Mouse (Mus musculus): ENCODE data around the gene 4930516K23Rik.

4930516K23Rik gene

DNA sequence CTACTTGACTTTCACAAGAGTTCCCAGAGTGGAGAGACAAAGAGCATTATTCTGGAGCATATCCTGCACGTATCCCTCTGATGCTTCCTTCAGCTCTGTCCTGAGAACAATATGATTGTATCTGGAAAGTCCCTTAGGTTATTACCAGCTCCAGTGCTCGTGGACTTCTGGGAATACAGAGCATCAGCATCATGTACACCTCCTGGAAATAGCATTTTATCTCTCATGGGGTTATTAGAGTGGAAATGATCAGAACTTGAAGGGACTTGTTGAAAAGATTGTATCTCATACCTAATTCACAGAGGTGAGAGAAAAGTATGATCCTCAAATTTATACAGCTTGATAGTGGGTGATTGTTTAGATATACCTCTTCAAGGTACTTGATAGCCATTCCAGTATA is at the start of gene 4930516K23Rik:
4930516K23Rik (minus strand) TSS at position 101 of the 400 bp plus-strand sequence.
- no peak for DNase-seq (ENCODE audit: low read depth)

- DNase-seq (ENCODE audit: low read depth): no peak
Observed at GRCm38 (mm10) chr7:104104757-104104972, 43.4 kb upstream of the 4930516K23Rik start, which contains the start of gene Olfr646. Olfr646 (plus strand) TSS chr7:104104873.

- DNase-seq (ENCODE audit: low read depth): peak; percentile 99
Observed at GRCm38 (mm10) chr7:104103913-104104756, 42.9 kb upstream of the 4930516K23Rik start.

DNA sequence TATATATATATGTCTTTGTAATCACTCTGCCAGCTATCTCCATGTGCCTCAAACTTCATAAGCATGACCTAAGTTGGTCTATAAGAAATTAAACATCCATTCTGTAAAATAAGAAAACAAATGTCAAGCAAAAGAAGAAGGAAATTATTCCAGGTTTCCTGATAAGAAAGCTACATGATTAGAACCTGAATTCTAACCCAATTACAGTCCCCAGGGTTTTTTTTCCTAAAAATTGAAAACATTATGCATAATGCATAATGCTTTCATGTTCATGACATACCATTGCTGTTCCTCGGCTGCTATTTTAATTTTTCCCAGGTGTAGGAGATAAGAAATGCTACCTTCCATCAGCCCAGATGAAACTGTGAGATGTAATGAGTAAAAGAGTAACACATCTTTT is 24.1 kb upstream of the 4930516K23Rik start, which contains the start of gene Olfr645:
Olfr645 (minus strand) TSS at position 101 of the 400 bp plus-strand sequence.
- DNase-seq (ENCODE audit: low read depth): no peak

- no peak for DNase-seq (ENCODE audit: low read depth)
Observed at GRCm38 (mm10) chr7:104071769-104072168, 10.5 kb upstream of the 4930516K23Rik start, which contains the start of gene Olfr644. Olfr644 (minus strand) TSS chr7:104071869.

- DNase-seq (ENCODE audit: low read depth): peak; percentile 23
Observed at GRCm38 (mm10) chr7:104059215-104059614, 2.0 kb downstream of the 4930516K23Rik start.

DNA sequence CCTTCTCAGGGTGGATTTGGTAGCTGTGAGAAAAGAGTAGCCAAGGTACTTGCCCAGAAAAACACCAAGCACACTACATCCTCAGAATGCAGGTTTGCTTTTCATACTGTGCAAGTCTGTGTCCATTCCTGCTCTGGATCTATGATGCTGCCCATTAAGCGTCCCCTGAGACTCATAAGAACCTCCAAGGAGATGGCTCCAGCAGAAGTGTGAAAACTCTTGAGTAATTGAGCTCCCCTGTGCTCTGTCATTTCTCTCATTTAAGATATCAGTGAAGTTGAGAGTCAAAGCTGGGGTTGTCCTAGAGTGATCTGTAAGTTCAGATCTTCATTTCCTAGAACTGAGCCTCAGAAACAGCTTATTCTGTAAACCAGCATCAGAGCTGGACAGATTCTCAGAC is 8.7 kb downstream of the 4930516K23Rik start, which contains the start of gene Olfr642:
Olfr642 (minus strand) TSS at position 101 of the 400 bp plus-strand sequence.
- DNase-seq (ENCODE audit: low read depth): no peak

- peak; percentile 52 for DNase-seq (ENCODE audit: low read depth)
Observed at GRCm38 (mm10) chr7:104050745-104051144, 10.5 kb downstream of the 4930516K23Rik start.

DNA sequence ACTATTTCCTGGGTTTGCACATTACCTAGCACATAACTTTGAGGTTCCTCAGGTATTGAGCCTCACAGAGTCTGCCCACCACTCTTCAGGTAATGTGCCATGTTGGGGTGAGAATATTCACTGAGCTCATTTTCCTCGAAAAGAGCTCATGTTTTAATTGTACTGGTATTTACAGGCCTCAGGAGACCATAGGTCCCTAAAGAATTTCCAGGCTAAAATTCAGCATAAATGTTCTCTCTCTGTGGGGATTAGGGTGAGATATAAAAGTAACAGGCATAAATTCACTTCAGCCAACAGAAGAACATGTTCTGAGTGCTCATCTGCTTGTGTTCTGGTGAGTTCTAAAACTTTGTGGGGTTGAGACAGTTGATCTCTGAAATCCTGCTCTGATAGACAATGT is 26.1 kb downstream of the 4930516K23Rik start, which contains the start of gene Olfr641:
Olfr641 (plus strand) TSS at position 301 of the 400 bp plus-strand sequence.
- no peak for DNase-seq (ENCODE audit: low read depth)

DNA sequence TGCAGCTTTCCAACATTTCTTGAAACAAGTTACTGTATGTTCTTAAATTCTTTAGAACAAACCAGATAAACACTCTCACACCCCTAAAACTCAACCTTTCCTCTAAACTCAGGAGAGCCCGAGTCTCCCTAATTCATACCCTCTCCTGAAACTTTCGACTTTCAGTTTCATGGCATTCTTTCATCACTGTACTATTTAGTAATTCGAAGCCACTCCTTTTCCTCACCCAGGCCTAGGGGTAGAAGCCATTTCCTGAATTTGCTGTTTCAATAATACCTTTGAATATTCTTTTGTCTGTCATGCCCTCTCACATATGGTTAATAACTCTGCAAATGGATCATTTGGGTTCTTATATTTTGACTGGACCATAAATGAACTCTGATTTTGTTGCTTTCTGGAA is 34.3 kb downstream of the 4930516K23Rik start:
- DNase-seq (ENCODE audit: low read depth): no peak

DNA sequence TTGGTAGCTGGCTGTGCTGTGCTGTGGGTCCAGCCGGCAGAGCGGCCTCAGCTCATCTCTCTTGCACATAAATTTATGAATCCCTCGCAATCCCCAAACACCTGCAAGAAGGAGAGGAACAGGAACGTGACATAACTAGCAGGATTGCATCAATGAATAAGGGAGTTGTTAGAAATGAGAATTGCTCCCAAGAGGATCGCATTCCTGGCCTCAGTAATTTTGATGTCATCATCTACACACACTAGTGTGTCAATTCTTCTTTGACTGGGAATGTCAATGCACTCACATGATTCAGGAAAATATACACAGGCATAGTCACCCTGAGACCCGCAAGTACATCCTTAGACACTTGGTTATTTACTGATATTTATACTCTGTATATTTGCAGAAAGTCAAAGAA is 35.8 kb downstream of the 4930516K23Rik start, which contains the start of gene Olfr640:
Olfr640 (minus strand) TSS at position 101 of the 400 bp plus-strand sequence.
- DNase-seq (ENCODE audit: low read depth): no peak

- no peak for DNase-seq (ENCODE audit: low read depth)
Observed at GRCm38 (mm10) chr7:104021651-104022050, 39.6 kb downstream of the 4930516K23Rik start.

DNA sequence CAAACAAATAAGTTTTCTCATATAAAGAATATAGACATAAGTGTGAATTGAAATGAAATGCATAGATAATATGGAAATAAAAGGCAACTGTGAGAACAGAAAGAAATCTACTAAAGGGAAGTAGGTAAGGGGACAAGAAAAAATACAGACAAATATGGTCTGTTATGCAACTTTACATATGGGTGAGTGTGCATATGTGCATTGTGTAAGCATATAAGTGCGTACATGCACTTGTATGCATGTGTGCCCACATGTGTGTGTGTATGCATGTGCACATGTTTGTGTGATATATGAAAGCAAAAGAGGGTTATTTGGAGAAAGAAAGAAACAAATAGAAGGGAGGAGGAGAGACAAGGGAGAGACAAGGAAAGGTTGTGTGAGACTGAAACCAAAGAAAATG is 42.3 kb downstream of the 4930516K23Rik start:
- no peak for DNase-seq (ENCODE audit: low read depth)

DNA sequence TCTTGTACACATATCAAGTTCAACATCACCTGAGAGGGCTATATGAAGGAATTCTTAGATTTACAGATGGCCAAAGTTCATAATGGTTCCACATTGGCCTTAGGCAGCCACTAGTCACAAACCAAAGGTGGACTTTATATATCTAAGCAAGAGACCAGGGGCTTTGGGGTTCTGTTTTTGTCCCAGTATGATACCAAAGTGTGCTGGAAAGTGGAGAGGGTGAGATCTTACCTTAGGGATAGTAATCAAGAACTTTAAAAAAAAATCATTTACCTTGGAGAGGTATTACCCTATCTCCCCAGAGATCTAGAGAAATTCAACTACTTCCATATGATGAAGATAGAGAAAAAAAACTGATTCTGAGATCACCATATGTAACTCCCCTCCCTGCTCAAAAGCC is 44.0 kb downstream of the 4930516K23Rik start, which contains the start of gene Olfr639:
Olfr639 (minus strand) TSS at position 101 of the 400 bp plus-strand sequence.
- no peak for DNase-seq (ENCODE audit: low read depth)
